8 mouse cellular contexts compared by ENCODE assay signal in genomic region chr2:174328926-174329662, GRCm38 (mm10). TPM values are rescaled to one million over a fixed set of nuclear protein-coding genes. Genes with fewer than 3 reads are reported as not detected.
DNase-seq lines count a peak whose midpoint lies in the region; ATAC-seq and TF ChIP-seq lines count a peak whose summit lies in the region.

No protein-coding gene starts in this region.

- no peak for TF ChIP-seq EP300 in liver, embryonic 14.5 days (IDR thresholded peaks at IDR 0.05; ENCODE audit: low read depth)

- WGBS in embryonic facial prominence, embryonic 12.5 days, result 42% methylated on average over 57 of the region's 58 CpGs
- WGBS in hindbrain, embryonic 16.5 days, result 43% methylated on average over 46 of the region's 58 CpGs
- 32% methylated on average over 54 of the region's 58 CpGs for WGBS in liver, embryonic 14.5 days (ENCODE audit: insufficient replicate concordance)
- WGBS in neural tube, embryonic 14.5 days, result 39% methylated on average over 47 of the region's 58 CpGs

- peak overlapping the region; percentile 100 for H3K27ac ChIP-seq in embryonic facial prominence, embryonic 12.5 days
- peak overlapping the region; percentile 99 for H3K27ac ChIP-seq in hindbrain, embryonic 16.5 days (ENCODE audit: low read depth, low read length)
- H3K27ac ChIP-seq in liver, embryonic 14.5 days, result peak overlapping the region; percentile 32
- H3K27ac ChIP-seq in neural tube, embryonic 14.5 days (ENCODE audit: low read depth, low read length), result peak overlapping the region; percentile 99

- H3K36me3 ChIP-seq in embryonic facial prominence, embryonic 12.5 days, result 0 out of 2 replicates have a peak, but pooled peaks cover 6% of the 10 kb centered on the region
- H3K36me3 ChIP-seq in hindbrain, embryonic 16.5 days (ENCODE audit: control insufficient read depth, insufficient read depth, low read length), result no peaks in the 10 kb centered on the region
- no peaks in the 10 kb centered on the region; the same call in none of the 2 replicates for H3K36me3 ChIP-seq in liver, embryonic 14.5 days (replicated peaks; ENCODE audit: control insufficient read depth, insufficient read depth, low read depth)
- no peaks in the 10 kb centered on the region for H3K36me3 ChIP-seq in neural tube, embryonic 14.5 days (ENCODE audit: control insufficient read depth, insufficient read depth, low read length)

- peak; percentile 35 for ATAC-seq in embryonic facial prominence, embryonic 12.5 days (ENCODE audit: insufficient number of reproducible peaks, insufficient read depth, low FRiP score, low TSS enrichment)
- ATAC-seq in hindbrain, embryonic 16.5 days, result peak; percentile 16
- ATAC-seq in liver, embryonic 14.5 days (ENCODE audit: insufficient read depth), result peak; percentile 1; the same call in 1 of the 2 replicates
- ATAC-seq in neural tube, embryonic 14.5 days (ENCODE audit: low read depth), result peak; percentile 5

- H3K4me3 ChIP-seq in embryonic facial prominence, embryonic 12.5 days, result peak overlapping the region; percentile 99
- peak overlapping the region; percentile 95 for H3K4me3 ChIP-seq in hindbrain, embryonic 16.5 days (ENCODE audit: low read length)
- peak overlapping the region; percentile 51 to 68 for H3K4me3 ChIP-seq in liver, embryonic 14.5 days (ENCODE audit: insufficient read depth in 1 of 2, low read depth in 2 of 2, low read length in 2 of 2)
- H3K4me3 ChIP-seq in neural tube, embryonic 14.5 days (ENCODE audit: low read depth, low read length), result peak overlapping the region; percentile 99

- DNase-seq in heart, adult 18-20 months, result peak; percentile 38 to 65
- DNase-seq in heart, postnatal 25 days (ENCODE audit: low spot score), result no peak
- peak; percentile 52 for DNase-seq in NIH3T3 (ENCODE audit: low read depth)
- no peak for DNase-seq in liver, embryonic 14.5 days (ENCODE audit: low read depth in 3 of 3, low spot score in 3 of 3)
- DNase-seq in ovary, adult 18-20 months (ENCODE audit: low spot score), result no peak

- peak overlapping the region; percentile 99 for H3K9ac ChIP-seq in embryonic facial prominence, embryonic 12.5 days
- H3K9ac ChIP-seq in hindbrain, embryonic 16.5 days (ENCODE audit: low read depth, low read length), result peak overlapping the region; percentile 99
- peak overlapping the region; percentile 80 for H3K9ac ChIP-seq in liver, embryonic 14.5 days (replicated peaks)
- peak overlapping the region; percentile 99 for H3K9ac ChIP-seq in neural tube, embryonic 14.5 days (replicated peaks; ENCODE audit: low read depth, low read length)

- peaks cover 8% of the 10 kb centered on the region; the same call in 1 of the 2 replicates for H3K9me3 ChIP-seq in embryonic facial prominence, embryonic 12.5 days
- no peaks in the 10 kb centered on the region for H3K9me3 ChIP-seq in hindbrain, embryonic 16.5 days (ENCODE audit: control insufficient read depth, low read length)
- no peaks in the 10 kb centered on the region for H3K9me3 ChIP-seq in liver, embryonic 14.5 days (ENCODE audit: control insufficient read depth, low read length)
- no peaks in the 10 kb centered on the region for H3K9me3 ChIP-seq in neural tube, embryonic 14.5 days (ENCODE audit: control insufficient read depth, low read length)

- no peaks in the 10 kb centered on the region for H3K27me3 ChIP-seq in embryonic facial prominence, embryonic 12.5 days
- no peaks in the 10 kb centered on the region for H3K27me3 ChIP-seq in hindbrain, embryonic 16.5 days (replicated peaks; ENCODE audit: control insufficient read depth, insufficient read depth, low read length)
- H3K27me3 ChIP-seq in liver, embryonic 14.5 days (ENCODE audit: control insufficient read depth, insufficient read depth, low read length), result no peaks in the 10 kb centered on the region
- H3K27me3 ChIP-seq in neural tube, embryonic 14.5 days (ENCODE audit: control insufficient read depth, insufficient read depth, low read length), result no peaks in the 10 kb centered on the region

- peak overlapping the region; percentile 64 for H3K4me2 ChIP-seq in embryonic facial prominence, embryonic 12.5 days (replicated peaks)
- peak overlapping the region; percentile 77 for H3K4me2 ChIP-seq in hindbrain, embryonic 16.5 days (ENCODE audit: low read length)
- H3K4me2 ChIP-seq in liver, embryonic 14.5 days (ENCODE audit: low read depth), result peak overlapping the region; percentile 98
- peak overlapping the region; percentile 69 for H3K4me2 ChIP-seq in neural tube, embryonic 14.5 days (ENCODE audit: low read depth, low read length)

- no peak for TF ChIP-seq CTCF in liver, embryonic 14.5 days (IDR thresholded peaks at IDR 0.05; ENCODE audit: low read depth)

- intact Hi-C loops in heart, postnatal 25 days (cut with DNase I), result loop anchor here (5.0 kb wide), 2 partner anchors 88 to 133 kb away; partner anchors contain the start of genes Atp5e and Nelfcd

- H3K4me1 ChIP-seq in embryonic facial prominence, embryonic 12.5 days, result peaks cover 18% of the 10 kb centered on the region
- H3K4me1 ChIP-seq in hindbrain, embryonic 16.5 days (ENCODE audit: control insufficient read depth, insufficient read depth, low read depth, low read length), result peaks cover 29% of the 10 kb centered on the region
- peaks cover 17 to 20% of the 10 kb centered on the region in 2 experiments for H3K4me1 ChIP-seq in liver, embryonic 14.5 days (replicated peaks; ENCODE audit: control insufficient read depth in 2 of 2, insufficient read depth in 2 of 2, low read length in 1 of 2)
- peaks cover 22% of the 10 kb centered on the region for H3K4me1 ChIP-seq in neural tube, embryonic 14.5 days (ENCODE audit: control insufficient read depth, insufficient read depth, low read length)

RNA-seq across cellular contexts. Expression of gene Gm20721, which starts 17.4 kb away (rescaled TPM):
- 1 to 10 TPM; 1.8 to 2.3 TPM for total RNA-seq in heart, adult 18-20 months (2021)
- total RNA-seq in heart, postnatal 25 days (2021), result 1 to 10 TPM; 1.6 to 2.2 TPM
- polyA plus RNA-seq in embryonic facial prominence, embryonic 12.5 days (2016; fragmentation: Nextera tagmentation; extraction: Ambion mirVana), result 17.3 and 19.9 TPM in 2 replicates
- polyA plus RNA-seq in hindbrain, embryonic 16.5 days (2015; fragmentation: Nextera tagmentation; extraction: Ambion mirVana), result 15.1 and 23.5 TPM in 2 replicates
- polyA plus RNA-seq in liver, embryonic 14.5 days (2012; rRNA removed), result 0.14 and 0.74 TPM in 2 replicates
- 0.64 and 0.88 TPM in 2 replicates for polyA plus RNA-seq in liver, embryonic 14.5 days (2014; fragmentation: Nextera tagmentation; extraction: Ambion mirVana)
- 10.0 and 11.8 TPM in 2 replicates for polyA plus RNA-seq in neural tube, embryonic 14.5 days (2014; fragmentation: Nextera tagmentation; extraction: Ambion mirVana)

RNA-seq across cellular contexts. Expression of gene Gnas, which starts 45.0 kb away (rescaled TPM):
- 1,000 to 10,000 TPM; 1,194 to 1,253 TPM for total RNA-seq in heart, adult 18-20 months (2021)
- 1,000 to 10,000 TPM; 1,170 to 1,213 TPM for total RNA-seq in heart, postnatal 25 days (2021)
- polyA plus RNA-seq in embryonic facial prominence, embryonic 12.5 days (2016; fragmentation: Nextera tagmentation; extraction: Ambion mirVana), result 1,926 and 2,042 TPM in 2 replicates
- 1,030 and 1,626 TPM in 2 replicates for polyA plus RNA-seq in hindbrain, embryonic 16.5 days (2015; fragmentation: Nextera tagmentation; extraction: Ambion mirVana)
- 231 and 302 TPM in 2 replicates for polyA plus RNA-seq in liver, embryonic 14.5 days (2012; rRNA removed)
- 286 and 331 TPM in 2 replicates for polyA plus RNA-seq in liver, embryonic 14.5 days (2014; fragmentation: Nextera tagmentation; extraction: Ambion mirVana)
- polyA plus RNA-seq in neural tube, embryonic 14.5 days (2014; fragmentation: Nextera tagmentation; extraction: Ambion mirVana), result 1,718 and 1,785 TPM in 2 replicates

Comparison
In these comparisons a context has a peak if more than half of its experiments do, and no peak if none do; other contexts are left out.
1. DNase-seq: peak in heart, adult 18-20 months (2 of 2) and NIH3T3 (single experiment); none in heart, postnatal 25 days (single experiment), liver, embryonic 14.5 days (0 of 3) and ovary, adult 18-20 months (single experiment).
2. H3K27ac ChIP-seq: peak in every context shown above with its lines; median percentile 100 in embryonic facial prominence, embryonic 12.5 days; 99 in hindbrain, embryonic 16.5 days; 99 in neural tube, embryonic 14.5 days; 32 in liver, embryonic 14.5 days.
3. Peak in every context shown above with its lines, with median percentiles within 50 percentile points of each other: ATAC-seq, H3K4me2 ChIP-seq, H3K4me3 ChIP-seq and H3K9ac ChIP-seq.